Mouse (Mus musculus): ENCODE measurements at regions not wholly inside any gene's neighbourhood (a gene's known extent, or its start where the extent isn't known, plus 50 kb on each side); places are given as distances from the start of the nearest gene placed in this dataset.

- ATAC-seq (ENCODE audit: insufficient read depth) (no peak), DNase-seq (ENCODE audit: low read depth in 3 of 3, low spot score in 3 of 3) (peak in 1 of 3 experiments; percentile 24)
- Histone ChIP-seq H3K9ac (replicated peaks) (no peak overlapping the region), H3K27ac (no peak overlapping the region), H3K4me3 (ENCODE audit: insufficient read depth in 1 of 2, low read depth in 2 of 2, low read length in 2 of 2) (no peak overlapping the region), H3K4me2 (ENCODE audit: low read depth) (no peak overlapping the region), H3K9me3 (ENCODE audit: control insufficient read depth, low read length) (no peaks in the 10 kb centered on the region), H3K27me3 (ENCODE audit: control insufficient read depth, insufficient read depth, low read length) (no peaks in the 10 kb centered on the region; the same call in 1 of the 2 replicates), H3K4me1 (replicated peaks; ENCODE audit: control insufficient read depth in 2 of 2, insufficient read depth in 2 of 2, low read length in 1 of 2) (no peaks in the 10 kb centered on the region), H3K36me3 (replicated peaks; ENCODE audit: control insufficient read depth, insufficient read depth, low read depth) (no peaks in the 10 kb centered on the region)
- TF ChIP-seq CTCF (IDR thresholded peaks at IDR 0.05; ENCODE audit: low read depth): peak; percentile 67
- TF ChIP-seq EP300 (IDR thresholded peaks at IDR 0.05; ENCODE audit: low read depth): no peak
- WGBS (ENCODE audit: insufficient replicate concordance): 21% methylated on average over 3 of the region's 3 CpGs
Observed at GRCm38 (mm10) chr11:111537654-111538053, 471.7 kb downstream of the Kcnj2 start.

DNA sequence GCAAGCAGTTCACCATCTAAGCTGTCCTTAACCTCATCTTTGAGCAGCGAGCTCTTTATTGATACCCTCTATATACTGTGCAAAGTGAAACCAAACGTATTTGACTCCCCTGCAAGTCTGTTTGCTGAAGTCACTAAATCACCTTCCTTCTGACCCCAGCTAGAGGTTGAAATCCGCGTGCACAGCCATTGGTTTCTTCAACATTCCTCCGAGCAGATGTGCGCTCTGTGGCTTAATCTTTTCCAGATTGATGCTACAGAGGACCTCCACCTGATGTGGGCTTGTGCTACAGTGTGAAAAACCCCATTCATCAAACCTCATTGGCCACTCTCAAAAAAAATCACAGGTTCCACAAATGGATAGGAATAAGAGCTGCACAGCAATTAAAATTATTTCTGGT lies 474.0 kb downstream of the Kcnj2 start:
- Histone ChIP-seq H3K4me2 (ENCODE audit: low read depth) (no peak overlapping the region), H3K27me3 (ENCODE audit: control insufficient read depth, insufficient read depth, low read length) (no peaks in the 10 kb centered on the region; the same call in 1 of the 2 replicates), H3K9me3 (ENCODE audit: control insufficient read depth, low read length) (no peaks in the 10 kb centered on the region), H3K4me1 (replicated peaks; ENCODE audit: control insufficient read depth in 2 of 2, insufficient read depth in 2 of 2, low read length in 1 of 2) (no peaks in the 10 kb centered on the region), H3K9ac (replicated peaks) (no peak overlapping the region), H3K36me3 (replicated peaks; ENCODE audit: control insufficient read depth, insufficient read depth, low read depth) (no peaks in the 10 kb centered on the region), H3K27ac (no peak overlapping the region), H3K4me3 (ENCODE audit: insufficient read depth in 1 of 2, low read depth in 2 of 2, low read length in 2 of 2) (no peak overlapping the region)
- ATAC-seq (ENCODE audit: insufficient read depth): no peak
- no peak for TF ChIP-seq EP300 (IDR thresholded peaks at IDR 0.05; ENCODE audit: low read depth)
- TF ChIP-seq CTCF (IDR thresholded peaks at IDR 0.05; ENCODE audit: low read depth): no peak
- 56% methylated on average over 6 of the region's 6 CpGs for WGBS (ENCODE audit: insufficient replicate concordance)
- no peak for DNase-seq (ENCODE audit: low read depth in 3 of 3, low spot score in 3 of 3)

GRCm38 (mm10) chr11:111545291-111545690 lies 479.3 kb downstream of the Kcnj2 start:
- Histone ChIP-seq H3K27me3 (ENCODE audit: control insufficient read depth, insufficient read depth, low read length) (no peaks in the 10 kb centered on the region), H3K4me2 (ENCODE audit: low read depth) (no peak overlapping the region), H3K4me1 (replicated peaks; ENCODE audit: control insufficient read depth in 2 of 2, insufficient read depth in 2 of 2, low read length in 1 of 2) (no peaks in the 10 kb centered on the region), H3K9ac (replicated peaks) (no peak overlapping the region), H3K27ac (no peak overlapping the region), H3K36me3 (replicated peaks; ENCODE audit: control insufficient read depth, insufficient read depth, low read depth) (no peaks in the 10 kb centered on the region), H3K4me3 (ENCODE audit: insufficient read depth in 1 of 2, low read depth in 2 of 2, low read length in 2 of 2) (no peak overlapping the region), H3K9me3 (ENCODE audit: control insufficient read depth, low read length) (no peaks in the 10 kb centered on the region)
- ATAC-seq (ENCODE audit: insufficient read depth) (no peak), DNase-seq (ENCODE audit: low read depth in 3 of 3, low spot score in 3 of 3) (no peak)
- TF ChIP-seq CTCF (IDR thresholded peaks at IDR 0.05; ENCODE audit: low read depth) (no peak), EP300 (IDR thresholded peaks at IDR 0.05; ENCODE audit: low read depth) (no peak)
- WGBS (ENCODE audit: insufficient replicate concordance): 56% methylated on average over 4 of the region's 4 CpGs

DNA sequence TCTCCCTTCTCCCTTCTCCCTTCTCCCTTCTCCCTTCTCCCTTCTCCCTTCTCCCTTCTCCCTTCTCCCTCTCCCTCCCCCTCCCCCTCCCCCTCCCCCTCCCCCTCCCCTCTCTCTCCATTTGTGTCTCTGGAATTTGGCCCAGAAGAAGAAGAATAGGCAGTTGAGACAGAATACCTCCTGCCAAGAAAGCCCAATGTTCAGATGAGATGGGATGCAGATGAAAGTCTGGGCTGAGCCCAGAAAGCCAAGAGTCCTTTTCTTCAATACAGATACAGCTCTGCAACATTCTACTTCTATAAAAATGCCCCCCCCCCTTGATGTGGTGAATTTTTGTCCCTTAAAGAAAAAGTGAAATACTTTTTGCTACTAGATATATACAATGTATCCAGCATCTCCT lies 489.2 kb downstream of the Kcnj2 start:
- no peaks in the 10 kb centered on the region for H3K27me3 ChIP-seq (ENCODE audit: control insufficient read depth, insufficient read depth, low read length)
- TF ChIP-seq CTCF (IDR thresholded peaks at IDR 0.05; ENCODE audit: low read depth) (no peak), EP300 (IDR thresholded peaks at IDR 0.05; ENCODE audit: low read depth) (no peak)
- no peak overlapping the region for H3K4me2 ChIP-seq (ENCODE audit: low read depth)
- H3K27ac ChIP-seq: no peak overlapping the region
- DNase-seq (ENCODE audit: low read depth in 3 of 3, low spot score in 3 of 3) (no peak), ATAC-seq (ENCODE audit: insufficient read depth) (no peak)
- no peaks in the 10 kb centered on the region for H3K9me3 ChIP-seq (ENCODE audit: control insufficient read depth, low read length)
- no peak overlapping the region for H3K9ac ChIP-seq (replicated peaks)
- no peaks in the 10 kb centered on the region for H3K36me3 ChIP-seq (replicated peaks; ENCODE audit: control insufficient read depth, insufficient read depth, low read depth)
- H3K4me1 ChIP-seq (replicated peaks; ENCODE audit: control insufficient read depth in 2 of 2, insufficient read depth in 2 of 2, low read length in 1 of 2): no peaks in the 10 kb centered on the region
- no peak overlapping the region for H3K4me3 ChIP-seq (ENCODE audit: insufficient read depth in 1 of 2, low read depth in 2 of 2, low read length in 2 of 2)

DNA sequence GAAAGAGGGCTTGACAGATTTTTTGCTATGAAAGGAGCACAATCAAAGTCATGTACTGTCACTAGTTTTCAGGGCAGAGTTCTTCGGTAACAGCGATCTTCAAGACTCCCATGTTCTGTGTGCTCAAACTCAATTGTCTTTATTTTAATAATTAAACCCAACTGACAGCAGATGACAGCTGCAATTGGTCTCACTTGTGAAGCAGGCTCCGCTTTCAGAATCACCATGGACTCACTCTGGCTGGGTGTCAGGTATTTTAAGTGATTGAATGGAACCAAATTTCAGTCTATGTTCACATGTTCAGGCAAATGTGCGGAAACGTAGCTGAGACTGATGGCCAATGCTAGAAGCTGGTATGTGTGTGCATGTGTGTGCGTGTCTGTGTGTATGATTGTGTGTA lies 489.7 kb downstream of the Kcnj2 start:
- Histone ChIP-seq H3K27ac (no peak overlapping the region), H3K4me1 (replicated peaks; ENCODE audit: control insufficient read depth in 2 of 2, insufficient read depth in 2 of 2, low read length in 1 of 2) (no peaks in the 10 kb centered on the region), H3K27me3 (ENCODE audit: control insufficient read depth, insufficient read depth, low read length) (no peaks in the 10 kb centered on the region), H3K9ac (replicated peaks) (no peak overlapping the region), H3K9me3 (ENCODE audit: control insufficient read depth, low read length) (no peaks in the 10 kb centered on the region), H3K4me3 (ENCODE audit: insufficient read depth in 1 of 2, low read depth in 2 of 2, low read length in 2 of 2) (no peak overlapping the region), H3K36me3 (replicated peaks; ENCODE audit: control insufficient read depth, insufficient read depth, low read depth) (no peaks in the 10 kb centered on the region), H3K4me2 (ENCODE audit: low read depth) (no peak overlapping the region)
- DNase-seq (ENCODE audit: low read depth in 3 of 3, low spot score in 3 of 3) (no peak), ATAC-seq (ENCODE audit: insufficient read depth) (no peak)
- 71% methylated on average over 6 of the region's 6 CpGs for WGBS (ENCODE audit: insufficient replicate concordance)
- TF ChIP-seq CTCF (IDR thresholded peaks at IDR 0.05; ENCODE audit: low read depth): no peak

All from liver, embryonic 14.5 days (tissue).